ENCODE assay signal across 8 mouse cellular contexts in the genomic region with DNA sequence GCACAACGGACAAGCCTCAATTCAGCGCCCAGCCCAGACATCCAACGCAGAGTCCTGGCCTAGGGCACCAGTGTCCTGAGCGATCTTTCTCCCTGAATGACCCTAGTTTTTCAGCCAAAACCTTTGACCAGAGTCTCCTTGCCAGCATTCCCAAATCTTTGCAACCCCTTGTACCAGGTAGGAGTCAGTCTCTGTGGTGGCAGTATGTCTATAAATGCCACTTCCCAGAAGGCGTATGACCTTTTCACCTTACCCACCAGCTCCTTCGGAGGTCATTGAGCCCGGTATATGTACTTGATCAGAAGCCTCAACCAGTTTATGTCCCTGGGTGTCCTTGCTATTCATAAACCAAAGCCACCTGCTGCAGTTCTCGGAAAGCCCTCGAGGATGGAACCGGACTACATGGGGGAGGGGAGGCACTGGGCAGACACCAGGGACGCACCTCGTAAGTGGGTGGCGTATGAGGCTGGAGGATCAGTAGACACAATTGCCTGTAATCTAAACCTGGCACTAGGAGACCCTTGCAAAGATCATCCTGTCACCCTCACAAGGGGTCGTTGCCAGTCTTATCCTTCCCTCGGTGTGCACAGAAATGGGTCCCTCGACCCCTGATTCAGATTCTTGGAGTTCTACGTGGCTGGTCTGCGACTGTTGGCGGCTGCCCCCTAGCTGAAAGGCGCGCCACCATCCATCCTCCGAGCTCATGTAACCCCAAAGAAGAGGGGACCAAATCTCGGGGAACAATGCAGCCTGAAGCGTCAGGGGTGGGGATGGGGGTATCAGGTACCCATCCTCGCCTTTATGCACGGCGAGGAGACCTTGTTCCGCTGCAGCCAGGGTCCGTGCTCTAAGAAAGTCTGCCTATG. TPM values are rescaled to one million over a fixed set of nuclear protein-coding genes. Genes with fewer than 3 reads are reported as not detected.
DNase-seq lines count a peak whose midpoint lies in the region; ATAC-seq and TF ChIP-seq lines count a peak whose summit lies in the region.

No protein-coding gene starts in this region.

- no peaks in the 10 kb centered on the region for H3K27me3 ChIP-seq in cerebellum, adult 2 months (ENCODE audit: control insufficient read depth, insufficient read depth, low read length)
- H3K27me3 ChIP-seq in hindbrain, embryonic 11.5 days (ENCODE audit: control insufficient read depth, insufficient read depth, low read length) = no peaks in the 10 kb centered on the region

- peak; percentile 25 for DNase-seq in ES-E14 (ENCODE audit: low read depth, low spot score)
- peak; percentile 41 to 52 for DNase-seq in cerebellum, adult 2 months
- peak; percentile 75 for DNase-seq in hindbrain, embryonic 11.5 days (ENCODE audit: low spot score)
- peak; percentile 82 to 83 for DNase-seq in layer of hippocampus, postnatal 14 days (ENCODE audit: low spot score in 2 of 2)
- peak; percentile 80 for DNase-seq in lung, postnatal 10 days
- peak; percentile 65 for DNase-seq in ovary, postnatal 36 days (ENCODE audit: low spot score)
- peak; percentile 82 for DNase-seq in thymus, postnatal 4 days

- H3K9me3 ChIP-seq in ES-E14 (ENCODE audit: control insufficient read depth, insufficient read depth, low read depth, low read length) = no peaks in the 10 kb centered on the region
- no peaks in the 10 kb centered on the region for H3K9me3 ChIP-seq in hindbrain, embryonic 11.5 days (ENCODE audit: control insufficient read depth, low read length)

- peaks cover 0 to 5% of the 10 kb centered on the region in 2 experiments; a peak in 2 of 4 replicates for H3K4me1 ChIP-seq in ES-E14 (ENCODE audit: control insufficient read depth in 2 of 2, insufficient read depth in 2 of 2, low read length in 2 of 2, poor library complexity in 1 of 2)
- H3K4me1 ChIP-seq in cerebellum, adult 2 months (ENCODE audit: control insufficient read depth, insufficient read depth, low read length) = peaks cover 3% of the 10 kb centered on the region; the same call in 1 of the 2 replicates
- peaks cover 7% of the 10 kb centered on the region; the same call in 1 of the 2 replicates for H3K4me1 ChIP-seq in hindbrain, embryonic 11.5 days (replicated peaks; ENCODE audit: control insufficient read depth, insufficient read depth, low read length)

- H3K36me3 ChIP-seq in ES-E14 (ENCODE audit: control insufficient read depth, insufficient read depth, low read length, poor library complexity, severe bottlenecking) = no peaks in the 10 kb centered on the region
- H3K36me3 ChIP-seq in hindbrain, embryonic 11.5 days (ENCODE audit: control insufficient read depth, insufficient read depth, low read length) = no peaks in the 10 kb centered on the region

- ATAC-seq in frontal cortex, adult (ENCODE audit: low TSS enrichment) = peak; percentile 66
- ATAC-seq in hindbrain, embryonic 11.5 days (ENCODE audit: low FRiP score) = peak; percentile 46

- no peak for TF ChIP-seq POLR2A in cerebellum, adult 2 months (IDR thresholded peaks at IDR 0.05; ENCODE audit: borderline replicate concordance, insufficient read depth, low read length)

- WGBS in cerebellum, adult 2 months = 2% methylated on average over 29 of the region's 29 CpGs
- under 1% methylated on average over 29 of the region's 29 CpGs for WGBS in hindbrain, embryonic 11.5 days

- peak overlapping the region; percentile 40 for H3K9ac ChIP-seq in ES-E14 (ENCODE audit: insufficient read depth, low read depth, low read length, poor library complexity, severe bottlenecking)
- peak overlapping the region; percentile 78 for H3K9ac ChIP-seq in hindbrain, embryonic 11.5 days (ENCODE audit: low read depth, low read length)

- in situ Hi-C loops in ES-E14 (cut with MboI; ENCODE audit: low sequenced_read_pairs in 2 of 2, unreplicated experiment in 2 of 2) = loop anchor here in 1 of 2 experiments (25.0 kb wide), 1 partner anchor 1020 kb away; no protein-coding TSS in a partner anchor

- peak overlapping the region; percentile 99 for H3K4me2 ChIP-seq in hindbrain, embryonic 11.5 days (replicated peaks; ENCODE audit: low read depth, low read length)

- peak; percentile 41; the same call in 1 of the 2 replicates for TF ChIP-seq CTCF in cerebellum, adult 2 months (IDR thresholded peaks at IDR 0.05; ENCODE audit: borderline replicate concordance, insufficient read depth, low read depth, low read length)

- no peak overlapping the region for H3K27ac ChIP-seq in ES-E14 (ENCODE audit: insufficient read depth, low read depth, low read length, poor library complexity, severe bottlenecking)
- H3K27ac ChIP-seq in cerebellum, adult 2 months (ENCODE audit: insufficient read depth, low read length) = no peak overlapping the region
- H3K27ac ChIP-seq in hindbrain, embryonic 11.5 days (ENCODE audit: low read depth, low read length) = 0 out of 2 replicates have a peak overlapping the region, but pooled peaks have one; percentile 17

- peak overlapping the region; percentile 56 to 65 for H3K4me3 ChIP-seq in ES-E14 (ENCODE audit: insufficient read depth in 1 of 2, low read depth in 1 of 2, low read length in 2 of 2, poor library complexity in 1 of 2, severe bottlenecking in 1 of 2)
- peak overlapping the region; percentile 44 for H3K4me3 ChIP-seq in cerebellum, adult 2 months (replicated peaks; ENCODE audit: insufficient read depth, low read depth, low read length)
- H3K4me3 ChIP-seq in hindbrain, embryonic 11.5 days (ENCODE audit: low read depth, low read length) = peak overlapping the region; percentile 64

TF ChIP-seq in ES-E14, 5 proteins besides CTCF, POLR2A, EP300 and RAD21:
- no peak for TF ChIP-seq HCFC1 (IDR thresholded peaks at IDR 0.05; ENCODE audit: borderline replicate concordance, insufficient read depth, low read length)
- no peak for TF ChIP-seq CHD2 (IDR thresholded peaks at IDR 0.05; ENCODE audit: low read depth, low read length)
- no peak for TF ChIP-seq MAFK (IDR thresholded peaks at IDR 0.05; ENCODE audit: insufficient read depth, low read depth, low read length)
- TF ChIP-seq ZC3H11A (IDR thresholded peaks at IDR 0.05; ENCODE audit: borderline replicate concordance, low read depth, low read length) = no peak
- no peak for TF ChIP-seq ZNF384 (IDR thresholded peaks at IDR 0.05; ENCODE audit: low read depth, low read length)

RNA-seq across cellular contexts. Expression of a gene that starts 0.6 kb away (rescaled TPM):
- 4.0 and 21.3 TPM in 2 replicates for total RNA-seq in ES-E14 (2012; rRNA removed)
- polyA plus RNA-seq in cerebellum, adult 2 months (2012; rRNA removed) = 7.2 and 7.8 TPM in 2 replicates
- 29.1 and 34.3 TPM in 2 replicates for polyA plus RNA-seq in hindbrain, embryonic 11.5 days (2014; fragmentation: Nextera tagmentation; extraction: Ambion mirVana)
- total RNA-seq in layer of hippocampus, postnatal 14 days (2021) = 100 to 1,000 TPM; 127 to 140 TPM

Comparison
In these comparisons a context has a peak if more than half of its experiments do, and no peak if none do; other contexts are left out.
1. DNase-seq: peak in every context shown above with its lines; median percentile 82 in layer of hippocampus, postnatal 14 days; 82 in thymus, postnatal 4 days; 80 in lung, postnatal 10 days; 75 in hindbrain, embryonic 11.5 days; 65 in ovary, postnatal 36 days; 46 in cerebellum, adult 2 months; 25 in ES-E14.